Mouse (Mus musculus) kidney, embryonic 15.5 days (tissue): Measurements from ENCODE around the gene Lipe. TPM values are rescaled to one million over a fixed set of nuclear protein-coding genes. Genes with fewer than 3 reads are reported as not detected.

ENCODE experiments used
- ATAC-seq: fragments of 200-750 bp; cut with Nextera tagmentation; replicated peaks from 2 replicates; pipeline ENCODE4 v1.8.0; 2017; ENCODE audit warnings: moderate TSS enrichment; ENCODE audit not compliant: low FRiP score
- H3K27ac ChIP-seq: fragments of 300-500 bp; sonication (generic); 2 replicates; pipeline ENCODE4 v1.5.1; 2015; ENCODE audit warnings: mild to moderate bottlenecking, inconsistent platforms
- H3K27me3 ChIP-seq: fragments of 300-500 bp; sonication (generic); 2 replicates; pipeline ENCODE4 v1.6.1; 2015; ENCODE audit warnings: inconsistent platforms
- H3K36me3 ChIP-seq: fragments of 300-500 bp; sonication (generic); 2 replicates; pipeline ENCODE4 v1.6.1; 2015; ENCODE audit warnings: inconsistent platforms
- H3K4me1 ChIP-seq: fragments of 300-500 bp; sonication (generic); 2 replicates; pipeline ENCODE4 v1.6.1; 2015; ENCODE audit warnings: inconsistent platforms
- H3K4me2 ChIP-seq: fragments of 300-500 bp; sonication (generic); 2 replicates; pipeline ENCODE4 v1.6.1; 2015; ENCODE audit warnings: moderate library complexity, mild to moderate bottlenecking, inconsistent platforms
- H3K4me3 ChIP-seq: fragments of 300-500 bp; sonication (generic); replicated peaks from 2 replicates; pipeline ENCODE4 v1.5.1; 2015; ENCODE audit warnings: mild to moderate bottlenecking, inconsistent platforms
- H3K9ac ChIP-seq: fragments of 300-500 bp; sonication (generic); 2 replicates; pipeline ENCODE4 v1.6.1; 2015; ENCODE audit warnings: mild to moderate bottlenecking, inconsistent platforms
- H3K9me3 ChIP-seq: fragments of 300-500 bp; sonication (generic); replicated peaks from 2 replicates; pipeline ENCODE4 v1.6.1; 2016; ENCODE audit warnings: inconsistent platforms
- WGBS: fragments of 180-500 bp; shearing (Covaris S2); methylation state at CpG from one replicate; pipeline ENCODE4 v1.1.7; 2015; ENCODE audit warnings: mixed read lengths; 5-methylcytosine and 5-hydroxymethylcytosine counted together
- polyA plus RNA-seq: library from polyadenylated mRNA; unstranded; fragments of >200 nt; fragmentation: Nextera tagmentation; extraction: Ambion mirVana; gene quantifications from 2 replicates; pipeline ENCODE4 v1.2.1, GENCODE M21; 2015

Lipe gene
- polyA plus RNA-seq = 9.6 and 12.2 TPM in 2 replicates

- 96% methylated on average over 1 of the region's 1 CpGs for WGBS
- Histone ChIP-seq H3K4me3 (no peak within 1 kb of the TSS), H3K27me3 (no peaks in the 10 kb centered on the region), H3K4me1 (peaks cover 42% of the 10 kb centered on the region), H3K9me3 (no peaks in the 10 kb centered on the region), H3K9ac (no peak within 1 kb of the TSS), H3K27ac (no peak within 1 kb of the TSS), H3K4me2 (peak within 1 kb of the TSS; percentile 3; the same call in 1 of the 2 replicates), H3K36me3 (no peaks in the 10 kb centered on the region)
- ATAC-seq = no peak
Measured at GRCm38 (mm10) chr7:25398610-25399009, at the start of gene Lipe. Lipe (minus strand) TSS chr7:25398710.

- Histone ChIP-seq H3K9me3 (no peaks in the 10 kb centered on the region), H3K27me3 (no peaks in the 10 kb centered on the region), H3K4me1 (peaks cover 24% of the 10 kb centered on the region), H3K4me3 (no peak overlapping the region), H3K4me2 (no peak overlapping the region), H3K27ac (no peak overlapping the region), H3K36me3 (no peaks in the 10 kb centered on the region), H3K9ac (no peak overlapping the region)
- 0 out of 2 replicates have a peak, but pooled peaks have one; percentile 40 for ATAC-seq
- WGBS = 44% methylated on average over 6 of the region's 6 CpGs
Measured at GRCm38 (mm10) chr7:25440816-25441153, 42.3 kb upstream of the Lipe start.

- Histone ChIP-seq H3K9ac (no peak overlapping the region), H3K36me3 (no peaks in the 10 kb centered on the region), H3K27me3 (no peaks in the 10 kb centered on the region), H3K4me3 (no peak overlapping the region), H3K4me2 (no peak overlapping the region), H3K27ac (no peak overlapping the region), H3K4me1 (peaks cover 26% of the 10 kb centered on the region), H3K9me3 (no peaks in the 10 kb centered on the region)
- WGBS = 43% methylated on average over 9 of the region's 9 CpGs
- no peak for ATAC-seq
Measured at GRCm38 (mm10) chr7:25439978-25440815, 41.7 kb upstream of the Lipe start.

GRCm38 (mm10) chr7:25439124-25439822 lies 40.8 kb upstream of the Lipe start:
- Histone ChIP-seq H3K9me3 (no peaks in the 10 kb centered on the region), H3K27ac (no peak overlapping the region), H3K9ac (no peak overlapping the region), H3K36me3 (no peaks in the 10 kb centered on the region), H3K4me2 (no peak overlapping the region), H3K4me3 (no peak overlapping the region), H3K4me1 (peaks cover 26% of the 10 kb centered on the region), H3K27me3 (no peaks in the 10 kb centered on the region)
- no peak for ATAC-seq
- 76% methylated on average over 8 of the region's 8 CpGs for WGBS

GRCm38 (mm10) chr7:25436704-25437103 lies 38.2 kb upstream of the Lipe start:
- WGBS = 80% methylated on average over 2 of the region's 2 CpGs
- no peak for ATAC-seq
- Histone ChIP-seq H3K36me3 (no peaks in the 10 kb centered on the region), H3K9me3 (no peaks in the 10 kb centered on the region), H3K4me2 (no peak overlapping the region), H3K27ac (no peak overlapping the region), H3K27me3 (no peaks in the 10 kb centered on the region), H3K4me3 (no peak overlapping the region), H3K9ac (no peak overlapping the region), H3K4me1 (peaks cover 41% of the 10 kb centered on the region)

GRCm38 (mm10) chr7:25436226-25436625 lies 37.7 kb upstream of the Lipe start:
- H3K4me1 ChIP-seq = peaks cover 41% of the 10 kb centered on the region
- no peak for ATAC-seq
- no peak overlapping the region for H3K4me2 ChIP-seq
- H3K36me3 ChIP-seq = no peaks in the 10 kb centered on the region
- no peaks in the 10 kb centered on the region for H3K27me3 ChIP-seq
- H3K27ac ChIP-seq = 0 out of 2 replicates have a peak overlapping the region, but pooled peaks have one; percentile 18
- H3K4me3 ChIP-seq = no peak overlapping the region
- no peaks in the 10 kb centered on the region for H3K9me3 ChIP-seq
- WGBS = 63% methylated on average over 6 of the region's 6 CpGs
- H3K9ac ChIP-seq = no peak overlapping the region

GRCm38 (mm10) chr7:25435546-25435851 lies 37.0 kb upstream of the Lipe start:
- Histone ChIP-seq H3K36me3 (no peaks in the 10 kb centered on the region), H3K4me2 (no peak overlapping the region), H3K27ac (0 out of 2 replicates have a peak overlapping the region, but pooled peaks have one; percentile 18), H3K9ac (no peak overlapping the region), H3K27me3 (no peaks in the 10 kb centered on the region), H3K4me1 (peaks cover 36% of the 10 kb centered on the region), H3K9me3 (no peaks in the 10 kb centered on the region), H3K4me3 (no peak overlapping the region)
- 78% methylated on average over 2 of the region's 2 CpGs for WGBS
- no peak for ATAC-seq

- H3K36me3 ChIP-seq = no peaks in the 10 kb centered on the region
- no peak overlapping the region for H3K4me3 ChIP-seq
- H3K9me3 ChIP-seq = no peaks in the 10 kb centered on the region
- WGBS = 86% methylated on average over 10 of the region's 10 CpGs
- peaks cover 33% of the 10 kb centered on the region for H3K4me1 ChIP-seq
- ATAC-seq = no peak
- no peak overlapping the region for H3K4me2 ChIP-seq
- no peak overlapping the region for H3K9ac ChIP-seq
- no peaks in the 10 kb centered on the region for H3K27me3 ChIP-seq
- H3K27ac ChIP-seq = no peak overlapping the region
Measured at GRCm38 (mm10) chr7:25434654-25435545, 36.4 kb upstream of the Lipe start.

GRCm38 (mm10) chr7:25433781-25434560 lies 35.5 kb upstream of the Lipe start:
- 75% methylated on average over 9 of the region's 9 CpGs for WGBS
- H3K27ac ChIP-seq = peak overlapping the region; percentile 52; the same call in 1 of the 2 replicates
- ATAC-seq = no peak

GRCm38 (mm10) chr7:25433007-25433541 lies 34.6 kb upstream of the Lipe start:
- H3K27ac ChIP-seq = peak overlapping the region; percentile 52
- no peak for ATAC-seq
- no peak overlapping the region for H3K4me3 ChIP-seq
- peaks cover 28% of the 10 kb centered on the region for H3K4me1 ChIP-seq
- no peaks in the 10 kb centered on the region for H3K9me3 ChIP-seq
- H3K36me3 ChIP-seq = no peaks in the 10 kb centered on the region
- WGBS = 10% methylated on average over 5 of the region's 5 CpGs
- H3K9ac ChIP-seq = no peak overlapping the region
- no peak overlapping the region for H3K4me2 ChIP-seq
- H3K27me3 ChIP-seq = no peaks in the 10 kb centered on the region

More at GRCm38 (mm10) chr7:25433781-25434560, 35.5 kb upstream of the Lipe start:
- H3K9ac ChIP-seq = no peak overlapping the region
- H3K9me3 ChIP-seq = no peaks in the 10 kb centered on the region
- no peak overlapping the region for H3K4me2 ChIP-seq
- no peaks in the 10 kb centered on the region for H3K36me3 ChIP-seq
- H3K4me1 ChIP-seq = peaks cover 28% of the 10 kb centered on the region
- H3K4me3 ChIP-seq = no peak overlapping the region
- H3K27me3 ChIP-seq = no peaks in the 10 kb centered on the region

- Histone ChIP-seq H3K9me3 (no peaks in the 10 kb centered on the region), H3K4me2 (no peak overlapping the region), H3K36me3 (no peaks in the 10 kb centered on the region), H3K27me3 (no peaks in the 10 kb centered on the region), H3K4me3 (no peak overlapping the region), H3K27ac (no peak overlapping the region), H3K9ac (no peak overlapping the region), H3K4me1 (peaks cover 28% of the 10 kb centered on the region)
- WGBS = 91% methylated on average over 6 of the region's 6 CpGs
- ATAC-seq = no peak
Measured at GRCm38 (mm10) chr7:25432381-25432780, 33.9 kb upstream of the Lipe start.
